Mouse (Mus musculus): ENCODE measurements around the gene Il5.

DNA sequence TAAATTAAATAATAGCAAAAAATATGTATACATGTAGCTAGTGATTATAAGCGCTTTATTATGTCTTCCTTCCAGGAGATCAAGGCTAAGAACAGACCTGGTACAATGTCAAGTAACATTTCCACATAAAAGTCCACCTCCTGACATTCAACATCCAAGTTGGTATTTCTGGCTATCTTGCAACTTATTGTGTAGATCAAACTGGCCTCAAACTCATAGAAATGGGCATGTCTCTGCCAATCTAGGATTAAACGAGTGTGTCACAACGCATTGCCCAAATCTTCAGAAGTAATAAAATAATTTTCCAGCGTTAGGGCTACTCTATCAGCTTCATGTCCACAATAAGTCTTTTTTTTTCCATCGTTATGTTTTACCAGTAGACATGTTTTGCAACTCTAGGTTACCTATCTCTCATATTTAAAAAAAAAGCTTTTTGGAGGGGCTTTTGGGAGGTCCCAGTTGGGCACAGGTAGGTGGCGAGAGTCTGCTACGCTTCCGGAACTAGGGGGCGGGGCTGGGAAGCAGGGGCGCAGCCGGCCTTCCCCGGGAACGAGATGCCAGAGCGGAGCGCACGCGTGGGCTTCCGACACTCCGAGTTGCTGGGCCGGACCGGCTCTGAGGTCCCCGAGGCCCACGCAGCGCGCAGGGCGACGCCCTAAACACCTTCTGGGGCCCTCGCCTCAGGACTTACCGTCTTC lies 14.2 kb upstream of the Il5 start:
- no peak for TF ChIP-seq EP300 (optimal IDR thresholded peaks at IDR 0.05)
- TF ChIP-seq CTCF (IDR thresholded peaks at IDR 0.05; ENCODE audit: low read depth), result peak; percentile 10; the same call in 1 of the 2 replicates

All from stomach, postnatal 0 days (tissue).